Mouse (Mus musculus) gastrocnemius, postnatal 10 days (tissue): Measurements from ENCODE around the gene Lmo7. TPM values are rescaled to one million over a fixed set of nuclear protein-coding genes. Genes with fewer than 3 reads are reported as not detected.

Experiments
- DNase-seq: peaks from one replicate; pipeline ENCODE4 v3.0.0; 2021; ENCODE audit warnings: mixed read lengths
- total RNA-seq, 2 experiments: library from RNA; stranded (reverse); gene quantifications; 2 replicates each; pipeline ENCODE4 v1.2.3; 2021

Gene Lmo7
- total RNA-seq, 2 experiments from 2014 or later, result 103 to 123 TPM

- DNase-seq, result no peak
These were observed 148.7 kb downstream of the Lmo7 start for GRCm38 (mm10) chr14:101878346-101879049.

- no peak for DNase-seq
These were observed 149.4 kb downstream of the Lmo7 start for GRCm38 (mm10) chr14:101879050-101879694.

- DNase-seq, result no peak
These were observed 153.2 kb downstream of the Lmo7 start for GRCm38 (mm10) chr14:101882966-101883365.

GRCm38 (mm10) chr14:101883787-101884186 lies 154.0 kb downstream of the Lmo7 start:
- no peak for DNase-seq

GRCm38 (mm10) chr14:101886320-101886719 lies 156.6 kb downstream of the Lmo7 start:
- DNase-seq, result no peak

- DNase-seq, result no peak
These were observed 162.2 kb downstream of the Lmo7 start for GRCm38 (mm10) chr14:101891903-101892448.

GRCm38 (mm10) chr14:101892496-101892895 lies 162.7 kb downstream of the Lmo7 start:
- DNase-seq, result no peak

GRCm38 (mm10) chr14:101893215-101893614 lies 163.5 kb downstream of the Lmo7 start:
- no peak for DNase-seq

- DNase-seq, result no peak
These were observed 168.5 kb downstream of the Lmo7 start for GRCm38 (mm10) chr14:101898250-101898649.

- DNase-seq, result no peak
These were observed 171.7 kb downstream of the Lmo7 start for GRCm38 (mm10) chr14:101901496-101901895.

GRCm38 (mm10) chr14:101901976-101902375 lies 172.2 kb downstream of the Lmo7 start:
- no peak for DNase-seq

- DNase-seq, result no peak
These were observed 174.0 kb downstream of the Lmo7 start for GRCm38 (mm10) chr14:101903722-101904121.

- DNase-seq, result no peak
These were observed 182.2 kb downstream of the Lmo7 start for GRCm38 (mm10) chr14:101911983-101912382.

GRCm38 (mm10) chr14:101912392-101912791 lies 182.6 kb downstream of the Lmo7 start:
- DNase-seq, result no peak

- DNase-seq, result no peak
These were observed 184.6 kb downstream of the Lmo7 start for GRCm38 (mm10) chr14:101914321-101914720.

GRCm38 (mm10) chr14:101915867-101916266 lies 186.1 kb downstream of the Lmo7 start:
- DNase-seq, result no peak

- DNase-seq, result no peak
These were observed 188.7 kb downstream of the Lmo7 start for GRCm38 (mm10) chr14:101918471-101918870.

GRCm38 (mm10) chr14:101927646-101928244 lies 198.0 kb downstream of the Lmo7 start:
- DNase-seq, result no peak

- DNase-seq, result no peak
These were observed 201.1 kb downstream of the Lmo7 start for GRCm38 (mm10) chr14:101930576-101931447.

- DNase-seq, result no peak
These were observed 201.6 kb downstream of the Lmo7 start for GRCm38 (mm10) chr14:101931448-101931750.

- DNase-seq, result no peak
These were observed 203.8 kb downstream of the Lmo7 start for GRCm38 (mm10) chr14:101933551-101933950.

- peak; percentile 35 for DNase-seq
These were observed 213.2 kb downstream of the Lmo7 start for GRCm38 (mm10) chr14:101942971-101943370.
